Mouse (Mus musculus) layer of hippocampus, adult 11-12 months (tissue): ENCODE measurements at regions not wholly inside any gene's neighbourhood (a gene's known extent, or its start where the extent isn't known, plus 50 kb on each side); places are given as distances from the start of the nearest gene placed in this dataset.

Experiments used
- DNase-seq: peaks from one replicate; pipeline ENCODE4 v3.0.0; 2022; ENCODE audit warnings: low spot score

DNA sequence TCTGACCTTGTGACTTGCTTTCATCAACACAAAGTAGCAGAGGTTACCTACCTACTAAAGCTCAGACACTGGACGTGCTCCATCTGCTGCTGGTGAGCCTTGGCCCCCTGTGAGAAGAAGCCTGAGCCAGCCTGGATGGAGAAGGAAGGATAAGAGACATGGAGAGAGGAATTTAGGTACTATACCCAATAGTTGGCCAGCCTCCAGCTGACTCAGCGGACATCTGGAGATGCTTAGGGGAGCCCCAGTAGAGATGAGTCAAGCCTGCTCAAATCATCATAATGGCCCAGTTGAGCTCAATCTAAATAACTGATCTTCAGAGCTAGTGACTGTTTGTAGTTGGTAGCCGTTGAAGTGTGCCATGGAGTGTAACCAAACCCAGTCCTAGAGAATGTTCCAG is 53.7 kb upstream of the Ripply2 start:
- peak; percentile 37 for DNase-seq

DNA sequence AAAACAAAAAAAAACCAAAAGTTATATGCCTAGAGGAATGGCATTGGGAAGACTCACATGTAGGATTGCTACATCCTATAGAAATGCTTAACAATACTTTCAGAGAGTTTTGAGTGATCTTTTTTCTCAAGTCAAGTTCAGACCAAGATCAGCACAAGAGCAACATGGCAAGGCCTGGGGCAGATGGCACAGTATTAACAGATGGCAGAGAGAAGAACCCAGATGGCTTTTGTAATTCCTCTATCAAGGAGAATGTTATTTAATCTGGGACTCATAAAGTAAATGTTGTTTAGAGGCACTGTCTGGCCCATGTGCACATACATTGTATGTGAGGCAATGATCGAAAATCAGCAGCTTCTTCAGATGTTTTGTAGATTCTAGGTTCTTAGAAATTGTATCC is 58.3 kb upstream of the Ripply2 start:
- peak; percentile 25 for DNase-seq

DNA sequence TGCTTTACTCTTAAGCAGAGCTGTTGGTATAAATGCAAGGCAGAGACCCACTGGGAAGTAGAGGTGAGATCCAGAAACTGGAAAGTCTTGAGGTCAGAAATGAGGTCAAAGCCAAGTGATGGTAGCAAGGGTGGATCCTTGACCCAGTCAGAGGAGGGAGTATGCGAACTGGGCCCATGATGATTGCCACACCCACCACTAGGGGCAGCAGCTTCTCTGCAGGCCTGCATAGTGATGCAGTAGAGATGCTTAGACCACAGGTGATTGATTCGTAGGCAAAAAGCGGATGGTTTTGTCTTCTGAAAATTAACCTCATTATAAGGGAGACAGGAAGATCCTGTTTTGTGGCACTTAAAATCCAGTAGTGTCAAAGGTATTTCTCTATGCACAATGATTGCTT is 59.6 kb upstream of the Ripply2 start:
- DNase-seq, result no peak

DNA sequence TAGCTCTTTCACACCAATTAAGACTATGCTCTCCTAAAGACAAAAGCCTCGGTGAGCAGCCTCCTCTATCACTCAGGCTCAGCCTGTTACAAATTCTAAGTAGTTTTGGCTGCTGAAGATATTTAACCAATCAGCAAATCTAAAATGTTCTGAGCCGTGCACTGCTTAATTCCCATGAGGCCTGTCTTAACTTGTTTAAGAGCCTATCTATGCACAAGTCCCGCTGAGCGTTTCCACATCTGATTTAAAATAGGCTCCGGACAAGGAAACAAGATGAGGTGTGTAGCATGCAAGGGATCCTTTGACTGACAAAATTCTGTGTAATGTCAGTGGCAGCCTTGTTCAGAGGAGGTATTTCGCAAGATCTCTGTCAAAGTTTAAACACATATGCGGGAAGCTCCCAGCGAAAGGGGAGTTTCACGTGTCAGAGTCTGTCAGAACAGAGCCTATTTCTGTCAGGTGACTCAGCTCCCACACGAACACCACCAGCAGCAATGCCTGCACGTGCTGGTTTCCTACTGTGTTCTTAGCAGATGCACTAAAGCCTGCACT is 63.3 kb upstream of the Ripply2 start:
- no peak for DNase-seq

DNA sequence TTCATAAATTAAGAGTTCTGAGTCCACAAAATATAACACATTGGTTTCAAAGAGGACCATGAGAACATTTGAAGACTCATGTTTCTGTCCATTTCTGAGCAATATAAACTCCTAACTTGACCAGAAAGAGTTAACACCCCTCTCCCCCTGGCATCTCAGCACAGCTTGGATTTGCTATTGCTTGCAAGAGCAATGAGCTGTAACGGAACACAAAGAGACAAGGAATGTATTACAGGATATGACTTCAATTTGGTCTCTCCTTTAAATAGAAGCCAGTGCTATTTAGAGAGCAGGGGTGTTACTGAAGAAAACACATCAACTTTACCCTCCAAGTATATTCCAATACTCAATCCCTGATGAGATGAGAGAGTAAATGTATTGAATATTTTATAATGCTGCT is 65.5 kb upstream of the Ripply2 start:
- DNase-seq, result no peak

DNA sequence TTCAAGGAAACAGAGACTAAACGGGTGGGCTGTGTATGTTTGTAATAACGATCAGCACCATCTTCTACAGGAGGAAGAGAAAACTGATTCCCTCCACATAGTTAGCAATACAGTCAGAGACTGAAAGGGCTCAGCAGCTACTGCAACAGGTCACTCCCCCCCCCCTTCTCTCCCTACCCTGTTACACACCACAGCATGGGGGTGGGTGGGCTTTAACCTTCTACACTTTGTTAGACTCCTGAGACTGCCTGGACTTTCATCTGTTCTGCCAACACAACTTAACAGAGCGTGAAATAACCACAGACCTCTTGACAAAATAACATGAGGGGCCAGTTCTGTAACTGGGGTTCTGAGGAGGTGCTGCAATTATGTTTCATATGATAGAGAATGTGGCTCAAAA is 50.7 kb upstream of the Snap91 start:
- no peak for DNase-seq
